Mouse (Mus musculus) ES-E14 (cell line): Measurements from ENCODE around the gene Wnt11.

ENCODE experiments used
- CHD2 ChIP-seq: IDR thresholded peaks from 2 replicates; pipeline ENCODE4 v1.6.1; 2014; ENCODE audit warnings: mild to moderate bottlenecking, low read depth, low read length, inconsistent platforms
- HCFC1 ChIP-seq: IDR thresholded peaks from 2 replicates; pipeline ENCODE4 v1.6.1; 2012; ENCODE audit warnings: low read length, inconsistent platforms, borderline replicate concordance; ENCODE audit not compliant: insufficient read depth
- MAFK ChIP-seq: IDR thresholded peaks from 2 replicates; pipeline ENCODE4 v1.6.1; 2014; ENCODE audit warnings: mild to moderate bottlenecking, low read depth, low read length, inconsistent platforms; ENCODE audit not compliant: insufficient read depth
- ZC3H11A ChIP-seq: IDR thresholded peaks from 2 replicates; pipeline ENCODE4 v1.6.1; 2012; ENCODE audit warnings: low read depth, mild to moderate bottlenecking, inconsistent platforms, low read length, borderline replicate concordance
- ZNF384 ChIP-seq: IDR thresholded peaks from 2 replicates; pipeline ENCODE4 v1.6.1; 2012; ENCODE audit warnings: low read depth, low read length, inconsistent platforms

- TF ChIP-seq ZC3H11A, result no peak
- no peak for TF ChIP-seq MAFK
- TF ChIP-seq CHD2, result no peak
- TF ChIP-seq ZNF384, result no peak
- TF ChIP-seq HCFC1, result no peak
These were observed 46.2 kb upstream of the Wnt11 start for GRCm38 (mm10) chr7:98788721-98789120.
